Mouse (Mus musculus) adrenal gland, postnatal 25 days (tissue): ENCODE data around the gene Cmss1. TPM values are rescaled to one million over a fixed set of nuclear protein-coding genes. Genes with fewer than 3 reads are reported as not detected.
"Not testable (repeated sequence)": the region's sequence is repeated elsewhere in the genome, so short reads cannot be mapped to it uniquely, and the experiment has no call there.

Experiments
- DNase-seq: peaks from one replicate; pipeline ENCODE4 v3.0.0; 2021; ENCODE audit warnings: mixed read lengths
- total RNA-seq: library from RNA; stranded (reverse); gene quantifications from 2 replicates; pipeline ENCODE4 v1.2.3, GENCODE M21; 2021

Gene Cmss1
- total RNA-seq, 1 experiment from 2014 or later = 17.6 TPM

GRCm38 (mm10) chr16:57427516-57428285 lies 179.0 kb downstream of the Cmss1 start:
- DNase-seq = peak; percentile 63

GRCm38 (mm10) chr16:57426680-57427079 lies 180.0 kb downstream of the Cmss1 start:
- DNase-seq = no peak

- no peak for DNase-seq
Measured at GRCm38 (mm10) chr16:57423001-57423800, 183.5 kb downstream of the Cmss1 start.

GRCm38 (mm10) chr16:57421680-57422417 lies 184.8 kb downstream of the Cmss1 start:
- no peak for DNase-seq

- no peak for DNase-seq
Measured at GRCm38 (mm10) chr16:57420773-57421556, 185.7 kb downstream of the Cmss1 start.

- no peak for DNase-seq
Measured at GRCm38 (mm10) chr16:57419881-57420280, 186.8 kb downstream of the Cmss1 start.

GRCm38 (mm10) chr16:57419332-57419731 lies 187.3 kb downstream of the Cmss1 start:
- DNase-seq = no peak

- no peak for DNase-seq
Measured at GRCm38 (mm10) chr16:57417955-57418354, 188.7 kb downstream of the Cmss1 start.

GRCm38 (mm10) chr16:57417017-57417416 lies 189.6 kb downstream of the Cmss1 start:
- DNase-seq = no peak

- DNase-seq = no peak
Measured at GRCm38 (mm10) chr16:57416049-57416448, 190.6 kb downstream of the Cmss1 start.

GRCm38 (mm10) chr16:57412766-57413165 lies 193.9 kb downstream of the Cmss1 start:
- DNase-seq = no peak

- DNase-seq = no peak
Measured at GRCm38 (mm10) chr16:57403825-57404224, 202.8 kb downstream of the Cmss1 start.

- DNase-seq = no peak
Measured at GRCm38 (mm10) chr16:57402910-57403309, 203.8 kb downstream of the Cmss1 start.

- no peak for DNase-seq
Measured at GRCm38 (mm10) chr16:57401702-57402101, 205.0 kb downstream of the Cmss1 start.

- no peak for DNase-seq
Measured at GRCm38 (mm10) chr16:57399566-57399965, 207.1 kb downstream of the Cmss1 start.

- DNase-seq = peak; percentile 68
Measured at GRCm38 (mm10) chr16:57398387-57399214, 208.1 kb downstream of the Cmss1 start.

- DNase-seq = no peak
Measured at GRCm38 (mm10) chr16:57397845-57398244, 208.8 kb downstream of the Cmss1 start.

- no peak for DNase-seq
Measured at GRCm38 (mm10) chr16:57396249-57396648, 210.4 kb downstream of the Cmss1 start.

GRCm38 (mm10) chr16:57393161-57393560 lies 213.5 kb downstream of the Cmss1 start:
- DNase-seq = no peak

GRCm38 (mm10) chr16:57392461-57392860 lies 214.2 kb downstream of the Cmss1 start:
- DNase-seq = no peak

- not testable (repeated sequence) for DNase-seq
Measured at GRCm38 (mm10) chr16:57391171-57391570, 215.5 kb downstream of the Cmss1 start.
